Mouse (Mus musculus) adrenal gland, adult 8-10 months (tissue): ENCODE measurements around the gene Proca1. TPM values are rescaled to one million over a fixed set of nuclear protein-coding genes. Genes with fewer than 3 reads are reported as not detected.

Experiments used
- DNase-seq: peaks from one replicate; pipeline ENCODE4 v3.0.0; 2022
- microRNA-seq, 2 experiments: library from miRNA; unstranded; fragments of <30 nt; microRNA quantifications; one replicate each; pipeline ENCODE4 v1.2.0; 2022
- total RNA-seq, 4 experiments: library from RNA; stranded (reverse); gene quantifications; 2 replicates each; pipeline ENCODE4 v1.2.4; 2022

Gene Proca1
- total RNA-seq, 4 experiments from 2014 or later: 10.1 to 12.9 (median 11.9) TPM

DNA sequence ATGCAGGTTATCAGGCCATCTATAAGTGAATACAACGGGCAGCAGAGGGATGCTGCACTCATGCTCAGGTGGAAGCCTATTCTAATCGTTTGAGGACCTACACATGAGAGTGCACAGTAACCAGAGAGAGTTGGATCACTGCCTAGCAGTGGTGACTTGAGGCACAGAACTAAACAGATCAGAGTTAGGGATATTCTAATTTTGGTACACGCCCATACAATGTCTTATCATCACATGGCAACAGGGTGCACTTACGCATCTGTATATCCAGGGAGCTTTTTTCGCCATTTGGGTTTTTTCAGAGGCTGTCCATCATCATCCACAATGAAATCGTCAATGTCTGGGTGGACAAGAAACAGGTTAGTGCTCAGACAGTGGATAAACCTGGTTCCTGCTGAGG is 38.3 kb downstream of the Proca1 start:
- no peak for DNase-seq

DNA sequence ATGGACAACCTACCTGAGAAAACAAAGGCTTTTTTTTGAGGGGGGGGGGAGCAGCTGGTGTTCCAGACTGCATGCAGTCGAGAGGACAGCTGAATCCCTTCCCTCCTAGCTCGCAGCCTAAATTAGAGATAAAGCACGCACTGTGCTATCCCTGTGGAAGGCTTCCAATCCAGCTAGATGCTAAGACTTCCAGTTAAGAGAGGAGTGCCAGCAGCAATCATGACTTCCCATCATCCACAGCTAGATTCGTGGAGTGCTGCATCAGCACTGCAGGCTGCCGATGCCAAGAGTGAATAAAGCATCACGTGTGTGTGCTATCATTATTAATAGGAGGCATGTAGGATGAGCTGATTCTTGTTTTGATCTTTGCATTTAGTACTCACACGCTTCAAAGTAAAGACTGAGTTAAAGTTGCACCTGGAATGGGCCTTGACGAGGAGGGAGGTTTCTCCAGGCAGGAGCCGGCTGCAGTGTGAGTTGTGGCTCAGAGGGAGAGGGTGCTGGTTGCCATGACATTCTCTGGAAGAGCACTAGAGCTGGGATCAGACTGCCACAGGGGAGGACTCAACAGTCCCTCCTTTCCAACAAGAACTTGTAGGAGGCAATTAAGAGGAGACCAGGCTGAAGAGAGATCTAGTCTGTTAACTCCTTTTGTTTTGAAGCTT is 47.1 kb downstream of the Proca1 start:
- DNase-seq: no peak

DNA sequence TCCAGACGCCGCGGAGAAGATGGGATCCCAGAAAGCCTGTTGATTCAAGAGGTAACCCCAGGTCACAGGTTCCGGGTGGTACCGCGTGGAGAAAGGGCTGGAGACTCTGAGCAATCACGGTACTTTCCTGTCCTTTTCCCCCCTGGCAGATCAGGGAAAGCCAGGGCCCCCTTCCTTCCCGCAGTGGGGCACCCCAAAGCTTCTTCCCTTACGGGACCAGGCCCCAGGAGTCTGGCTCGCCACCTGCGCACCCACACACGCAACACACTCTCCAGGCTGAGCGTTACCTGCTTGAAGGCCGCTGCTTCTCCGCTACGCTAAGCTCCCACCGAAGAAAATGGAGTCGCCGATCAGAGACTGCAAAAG is 52.1 kb downstream of the Proca1 start:
- peak; percentile 17 for DNase-seq

DNA sequence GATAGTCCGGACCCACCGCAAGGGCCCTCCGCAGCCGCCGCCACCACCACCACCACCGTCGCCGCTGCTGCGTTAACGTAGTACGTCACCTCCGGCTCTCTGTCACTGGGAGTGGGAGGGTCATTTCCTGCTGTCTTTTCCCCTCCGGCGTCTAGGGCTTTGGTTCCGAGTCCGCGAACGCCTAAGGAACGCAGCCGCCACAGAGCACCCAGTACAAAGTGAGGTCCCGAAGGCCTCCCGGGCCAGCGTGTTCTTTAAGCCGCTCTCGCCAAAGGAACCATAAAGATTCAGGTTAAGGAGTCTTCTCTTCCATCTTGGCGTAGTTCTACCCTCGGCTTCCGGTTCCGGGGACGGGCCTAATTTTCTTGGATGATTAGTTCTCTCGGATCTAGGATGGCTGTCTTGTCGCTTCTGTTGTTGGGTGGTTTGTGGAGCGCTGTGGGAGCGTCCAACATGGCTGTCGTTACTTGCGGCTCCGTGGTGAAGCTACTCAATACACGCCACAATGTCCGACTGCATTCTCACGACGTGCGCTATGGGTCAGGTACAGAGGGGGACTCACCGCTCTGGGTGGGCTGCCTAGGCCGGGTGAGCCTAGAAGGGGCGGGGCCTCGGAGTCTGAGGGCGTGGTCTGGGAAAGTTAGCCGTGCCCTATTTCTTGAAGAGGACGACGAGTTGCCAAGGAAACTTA is 52.6 kb downstream of the Proca1 start, which contains the start of the genes Sdf2 and Supt6:
Gene Sdf2 (plus strand): TSS at position 120 of the 691 bp plus-strand sequence.
Gene Supt6 (minus strand): TSS at position 361 of the 691 bp plus-strand sequence.
- DNase-seq: peak; percentile 83

DNA sequence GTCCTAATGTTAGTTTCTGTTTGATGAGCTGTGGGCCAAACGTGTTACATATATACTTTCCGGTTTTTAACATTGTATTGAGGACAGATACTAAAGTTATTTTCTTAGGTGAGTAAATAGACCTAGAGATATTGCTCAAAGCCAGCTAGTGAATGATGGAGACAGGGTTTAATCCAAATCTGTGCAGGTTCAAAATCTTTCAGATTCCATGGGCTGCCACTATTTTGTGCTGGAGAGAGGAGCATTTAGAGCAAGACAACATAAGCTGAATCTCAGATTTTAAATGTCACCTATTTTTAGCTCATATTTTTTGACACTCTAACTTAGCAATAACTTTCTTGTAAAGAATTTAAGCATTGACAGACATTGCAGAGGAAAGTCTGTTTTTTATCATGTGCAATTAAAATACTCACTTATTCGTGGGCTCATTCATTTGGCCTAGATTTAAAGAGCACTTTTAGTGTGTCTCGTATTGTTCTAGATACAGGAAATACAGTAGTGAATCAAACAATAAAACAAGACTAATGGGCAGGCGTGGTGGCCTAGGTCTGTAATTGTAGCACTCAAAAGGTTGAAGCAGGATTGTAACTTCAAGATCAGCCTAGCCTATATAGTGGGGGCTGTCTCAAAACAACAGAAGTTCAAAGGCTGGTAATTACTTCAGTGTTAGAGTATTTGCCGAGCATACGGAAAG is 53.3 kb downstream of the Proca1 start:
- DNase-seq: no peak

DNA sequence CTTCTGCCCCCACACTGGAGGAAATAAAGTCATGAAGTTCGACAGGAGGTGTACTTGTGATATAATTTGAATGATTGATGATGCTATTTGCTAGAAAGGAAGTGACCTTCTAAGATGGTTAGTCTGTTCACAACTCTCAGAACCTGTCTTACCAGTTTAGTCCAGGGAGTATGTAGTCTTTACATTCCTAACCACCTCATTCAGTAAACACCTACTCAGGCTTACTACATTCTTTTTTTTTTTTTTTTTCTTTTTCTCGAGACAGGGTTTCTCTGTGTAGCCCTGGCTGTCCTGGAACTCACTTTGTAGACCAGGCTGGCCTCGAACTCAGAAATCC is 53.8 kb downstream of the Proca1 start:
- no peak for DNase-seq

DNA sequence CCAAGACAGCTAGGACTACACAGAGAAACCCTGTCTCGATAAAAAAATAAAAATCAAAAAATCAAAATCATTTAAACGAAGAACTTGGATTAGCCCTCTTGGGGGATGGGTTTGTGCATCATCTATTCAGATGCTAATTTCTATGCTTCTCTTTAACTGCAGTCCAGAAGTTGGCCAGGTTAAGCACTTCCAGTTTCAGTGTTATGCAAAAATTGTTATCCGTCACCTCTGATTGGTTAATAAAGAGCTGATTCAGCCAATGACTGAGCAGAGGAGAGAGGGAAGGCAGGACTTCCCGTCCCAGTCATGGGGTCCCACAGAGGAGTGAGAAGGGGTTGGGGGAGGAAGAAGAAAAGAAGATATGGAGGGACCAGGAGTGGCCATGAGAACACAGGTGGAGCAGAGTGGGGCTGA is 54.5 kb downstream of the Proca1 start:
- no peak for DNase-seq

Small RNA genes lying within 50 kb of the gene (microRNA-seq; reads per million reads assigned to microRNA genes)
- gene Mir7653: 0.34 to 0.35 reads per million in 2 experiments

Other genes starting within 250 kb of the Proca1 start
- 10 to 100 TPM; 50.6 to 78.2 (median 63.1) TPM for gene Phf12, start 210.6 kb upstream of the Proca1 start, total RNA-seq
- 10 to 100 TPM; 11.0 to 23.6 (median 14.4) TPM for gene Dhrs13, start 161.1 kb upstream of the Proca1 start, total RNA-seq
- 100 to 1,000 TPM in 2 of 4 experiments, 10 to 100 TPM in 2; 86.1 to 115 (median 101) TPM for gene Flot2, start 155.5 kb upstream of the Proca1 start, total RNA-seq
- gene Eral1, start 113.0 kb upstream of the Proca1 start, total RNA-seq: 10 to 100 TPM; 32.2 to 39.5 (median 37.2) TPM
- 10 to 100 TPM; 19.6 to 29.0 (median 22.4) TPM for gene Fam222b, start 98.7 kb upstream of the Proca1 start, total RNA-seq
- gene Traf4, start 27.8 kb upstream of the Proca1 start, total RNA-seq: 10 to 100 TPM; 18.0 to 31.3 (median 22.8) TPM
- gene Nek8, start 16.7 kb upstream of the Proca1 start, total RNA-seq: 10 to 100 TPM; 10.7 to 29.6 (median 21.6) TPM
- 10 to 100 TPM; 54.5 to 65.1 (median 61.2) TPM for gene Tlcd1, start 16.7 kb upstream of the Proca1 start, total RNA-seq
- 1,000 to 10,000 TPM; 1,361 to 1,741 (median 1,547) TPM for gene Rpl23a, start 9.8 kb upstream of the Proca1 start, total RNA-seq
- gene Rab34, start 5.0 kb upstream of the Proca1 start, total RNA-seq: 100 to 1,000 TPM in 2 of 4 experiments, 10 to 100 TPM in 2; 72.8 to 116 (median 98.4) TPM
- gene Sdf2, start 52.4 kb downstream of the Proca1 start, total RNA-seq: 100 to 1,000 TPM; 118 to 156 (median 125) TPM
- 10 to 100 TPM; 71.8 to 93.4 (median 79.5) TPM for gene Supt6, start 52.6 kb downstream of the Proca1 start, total RNA-seq
- 100 to 1,000 TPM; 178 to 198 (median 188) TPM for gene 2610507B11Rik, start 68.4 kb downstream of the Proca1 start, total RNA-seq
- gene BC030499, start 97.4 kb downstream of the Proca1 start, total RNA-seq: 1 to 10 TPM in 3 of 4 experiments, under 1 TPM in 1; 0.26 to 1.8 (median 1.5) TPM
- gene Spag5, start 108.1 kb downstream of the Proca1 start, total RNA-seq: 1 to 10 TPM; 5.1 to 8.3 (median 6.9) TPM
- 10 to 100 TPM; 23.4 to 54.0 (median 37.5) TPM for gene Aldoc, start 129.6 kb downstream of the Proca1 start, total RNA-seq
- gene Pigs, start 135.0 kb downstream of the Proca1 start, total RNA-seq: 10 to 100 TPM; 83.3 to 84.7 (median 83.9) TPM
- 10 to 100 TPM; 45.1 to 60.9 (median 53.0) TPM for gene Unc119, start 150.1 kb downstream of the Proca1 start, total RNA-seq
- gene Foxn1, start 193.2 kb downstream of the Proca1 start, total RNA-seq: under 1 TPM; 0.20 to 0.77 (median 0.31) TPM
- not detected for gene Slc13a2, start 228.8 kb downstream of the Proca1 start, total RNA-seq